Mouse (Mus musculus) heart, embryonic 12.5 days (tissue): ENCODE measurements at regions not wholly inside any gene's neighbourhood (a gene's known extent, or its start where the extent isn't known, plus 50 kb on each side); places are given as distances from the start of the nearest gene placed in this dataset.

Experiments
- ATAC-seq: fragments of 200-750 bp; cut with Nextera tagmentation; 2 replicates; pipeline ENCODE4 v1.8.0; 2017; ENCODE audit warnings: moderate TSS enrichment, moderate library complexity; ENCODE audit not compliant: insufficient number of reproducible peaks, low FRiP score
- H3K27ac ChIP-seq: fragments of 300-500 bp; sonication (generic); 2 replicates; pipeline ENCODE4 v1.5.1; 2016; ENCODE audit warnings: mild to moderate bottlenecking, moderate library complexity; ENCODE audit not compliant: poor library complexity, severe bottlenecking
- H3K27me3 ChIP-seq: fragments of 300-500 bp; sonication (generic); replicated peaks from 2 replicates; pipeline ENCODE4 v1.6.1; 2016; ENCODE audit warnings: mild to moderate bottlenecking, moderate library complexity
- H3K36me3 ChIP-seq: fragments of 300-500 bp; sonication (generic); 2 replicates; pipeline ENCODE4 v1.6.1; 2016; ENCODE audit warnings: mild to moderate bottlenecking, moderate library complexity
- H3K4me1 ChIP-seq: fragments of 300-500 bp; sonication (generic); replicated peaks from 2 replicates; pipeline ENCODE4 v1.6.1; 2016; ENCODE audit warnings: mild to moderate bottlenecking
- H3K4me2 ChIP-seq: fragments of 300-500 bp; sonication (generic); 2 replicates; pipeline ENCODE4 v1.6.1; 2016; ENCODE audit warnings: mild to moderate bottlenecking, moderate library complexity
- H3K4me3 ChIP-seq: fragments of 300-500 bp; sonication (generic); 2 replicates; pipeline ENCODE4 v1.5.1; 2016; ENCODE audit warnings: mild to moderate bottlenecking
- H3K9ac ChIP-seq: fragments of 300-500 bp; sonication (generic); 2 replicates; pipeline ENCODE4 v1.6.1; 2016; ENCODE audit warnings: mild to moderate bottlenecking, moderate library complexity
- H3K9me3 ChIP-seq: fragments of 300-500 bp; sonication (generic); replicated peaks from 2 replicates; pipeline ENCODE4 v1.6.1; 2016; ENCODE audit warnings: mild to moderate bottlenecking, moderate library complexity
- WGBS: fragments of 180-500 bp; shearing (Covaris S2); methylation state at CpG from one replicate; pipeline ENCODE4 v1.1.7; 2016; 5-methylcytosine and 5-hydroxymethylcytosine counted together

GRCm38 (mm10) chr15:62567431-62567830 lies 1277.5 kb downstream of the Gsdmc2 start:
- Histone ChIP-seq H3K27me3 (no peaks in the 10 kb centered on the region), H3K36me3 (no peaks in the 10 kb centered on the region), H3K27ac (no peak overlapping the region), H3K9me3 (no peaks in the 10 kb centered on the region), H3K4me2 (no peak overlapping the region), H3K9ac (no peak overlapping the region), H3K4me1 (peaks cover 10% of the 10 kb centered on the region), H3K4me3 (no peak overlapping the region)
- WGBS, result 51% methylated on average over 4 of the region's 4 CpGs
- ATAC-seq, result peak; percentile 86

- H3K4me3 ChIP-seq, result peak overlapping the region; percentile 14; the same call in 1 of the 2 replicates
- no peaks in the 10 kb centered on the region for H3K27me3 ChIP-seq
- H3K9me3 ChIP-seq, result no peaks in the 10 kb centered on the region
- ATAC-seq, result no peak
- H3K4me1 ChIP-seq, result peaks cover 10% of the 10 kb centered on the region
- WGBS, result 12% methylated on average over 7 of the region's 7 CpGs
- no peak overlapping the region for H3K27ac ChIP-seq
- no peaks in the 10 kb centered on the region for H3K36me3 ChIP-seq
- H3K9ac ChIP-seq, result 0 out of 2 replicates have a peak overlapping the region, but pooled peaks have one; percentile 17
- H3K4me2 ChIP-seq, result peak overlapping the region; percentile 56
Observed at GRCm38 (mm10) chr15:62566106-62566511, 1278.9 kb downstream of the Gsdmc2 start.

GRCm38 (mm10) chr15:62533233-62533632 lies 1311.7 kb downstream of the Gsdmc2 start:
- no peaks in the 10 kb centered on the region for H3K9me3 ChIP-seq
- H3K27me3 ChIP-seq, result no peaks in the 10 kb centered on the region
- no peak overlapping the region for H3K4me3 ChIP-seq
- no peak for ATAC-seq
- H3K4me1 ChIP-seq, result no peaks in the 10 kb centered on the region
- H3K36me3 ChIP-seq, result no peaks in the 10 kb centered on the region
- WGBS, result 74% methylated on average over 2 of the region's 2 CpGs
- no peak overlapping the region for H3K4me2 ChIP-seq
- no peak overlapping the region for H3K27ac ChIP-seq
- H3K9ac ChIP-seq, result no peak overlapping the region

- Histone ChIP-seq H3K36me3 (no peaks in the 10 kb centered on the region), H3K27me3 (no peaks in the 10 kb centered on the region), H3K9me3 (no peaks in the 10 kb centered on the region), H3K27ac (no peak overlapping the region), H3K4me3 (no peak overlapping the region), H3K4me1 (no peaks in the 10 kb centered on the region), H3K9ac (no peak overlapping the region), H3K4me2 (no peak overlapping the region)
- WGBS, result 66% methylated on average over 3 of the region's 3 CpGs
- no peak for ATAC-seq
Observed at GRCm38 (mm10) chr15:62528975-62529374, 1316.0 kb downstream of the Gsdmc2 start.

- H3K9me3 ChIP-seq, result no peaks in the 10 kb centered on the region
- no peak overlapping the region for H3K4me3 ChIP-seq
- H3K9ac ChIP-seq, result no peak overlapping the region
- no peaks in the 10 kb centered on the region for H3K36me3 ChIP-seq
- H3K4me1 ChIP-seq, result no peaks in the 10 kb centered on the region
- 58% methylated on average over 2 of the region's 2 CpGs for WGBS
- no peak overlapping the region for H3K4me2 ChIP-seq
- no peak overlapping the region for H3K27ac ChIP-seq
- no peak for ATAC-seq
- no peaks in the 10 kb centered on the region for H3K27me3 ChIP-seq
Observed at GRCm38 (mm10) chr15:62524628-62525027, 1320.3 kb downstream of the Gsdmc2 start.

- no peak overlapping the region for H3K4me2 ChIP-seq
- H3K9ac ChIP-seq, result no peak overlapping the region
- 57% methylated on average over 2 of the region's 2 CpGs for WGBS
- H3K4me1 ChIP-seq, result no peaks in the 10 kb centered on the region
- H3K27ac ChIP-seq, result no peak overlapping the region
- no peaks in the 10 kb centered on the region for H3K27me3 ChIP-seq
- no peak for ATAC-seq
- H3K9me3 ChIP-seq, result no peaks in the 10 kb centered on the region
- H3K36me3 ChIP-seq, result no peaks in the 10 kb centered on the region
- H3K4me3 ChIP-seq, result no peak overlapping the region
Observed at GRCm38 (mm10) chr15:62524135-62524534, 1320.8 kb downstream of the Gsdmc2 start.

- Histone ChIP-seq H3K9me3 (no peaks in the 10 kb centered on the region), H3K4me3 (no peak overlapping the region), H3K36me3 (no peaks in the 10 kb centered on the region), H3K27me3 (no peaks in the 10 kb centered on the region), H3K4me1 (no peaks in the 10 kb centered on the region), H3K4me2 (no peak overlapping the region), H3K27ac (no peak overlapping the region), H3K9ac (no peak overlapping the region)
- 26% methylated on average over 1 of the region's 1 CpGs for WGBS
- 0 out of 2 replicates have a peak, but pooled peaks have one; percentile 25 for ATAC-seq
Observed at GRCm38 (mm10) chr15:62513462-62513861, 1331.5 kb downstream of the Gsdmc2 start.

- no peak for ATAC-seq
- H3K4me1 ChIP-seq, result no peaks in the 10 kb centered on the region
- H3K9me3 ChIP-seq, result no peaks in the 10 kb centered on the region
- no peak overlapping the region for H3K9ac ChIP-seq
- no peaks in the 10 kb centered on the region for H3K36me3 ChIP-seq
- H3K4me2 ChIP-seq, result no peak overlapping the region
- H3K27ac ChIP-seq, result no peak overlapping the region
- WGBS, result 76% methylated on average over 2 of the region's 2 CpGs
- no peak overlapping the region for H3K4me3 ChIP-seq
- H3K27me3 ChIP-seq, result no peaks in the 10 kb centered on the region
Observed at GRCm38 (mm10) chr15:62511461-62511860, 1333.5 kb downstream of the Gsdmc2 start.

GRCm38 (mm10) chr15:62503866-62504265 lies 1341.1 kb downstream of the Gsdmc2 start:
- H3K4me1 ChIP-seq, result peaks cover 5% of the 10 kb centered on the region
- H3K4me2 ChIP-seq, result no peak overlapping the region
- no peaks in the 10 kb centered on the region for H3K27me3 ChIP-seq
- H3K4me3 ChIP-seq, result no peak overlapping the region
- no peak for ATAC-seq
- no peaks in the 10 kb centered on the region for H3K9me3 ChIP-seq
- H3K36me3 ChIP-seq, result no peaks in the 10 kb centered on the region
- no peak overlapping the region for H3K9ac ChIP-seq
- WGBS, result 66% methylated on average over 3 of the region's 3 CpGs
- H3K27ac ChIP-seq, result no peak overlapping the region

GRCm38 (mm10) chr15:62500966-62501365 lies 1344.0 kb downstream of the Gsdmc2 start:
- no peak overlapping the region for H3K4me2 ChIP-seq
- no peaks in the 10 kb centered on the region for H3K36me3 ChIP-seq
- ATAC-seq, result no peak
- no peaks in the 10 kb centered on the region for H3K9me3 ChIP-seq
- H3K27ac ChIP-seq, result no peak overlapping the region
- no peak overlapping the region for H3K9ac ChIP-seq
- H3K4me3 ChIP-seq, result no peak overlapping the region
- WGBS, result 53% methylated on average over 4 of the region's 4 CpGs
- peaks cover 10% of the 10 kb centered on the region for H3K4me1 ChIP-seq
- H3K27me3 ChIP-seq, result no peaks in the 10 kb centered on the region

GRCm38 (mm10) chr15:62500522-62500921 lies 1344.5 kb downstream of the Gsdmc2 start:
- no peak for ATAC-seq
- Histone ChIP-seq H3K4me2 (no peak overlapping the region), H3K9me3 (no peaks in the 10 kb centered on the region), H3K9ac (no peak overlapping the region), H3K4me1 (peaks cover 11% of the 10 kb centered on the region), H3K36me3 (no peaks in the 10 kb centered on the region), H3K27me3 (no peaks in the 10 kb centered on the region), H3K4me3 (no peak overlapping the region), H3K27ac (no peak overlapping the region)
- 59% methylated on average over 2 of the region's 2 CpGs for WGBS

GRCm38 (mm10) chr15:62496193-62496592 lies 1348.8 kb downstream of the Gsdmc2 start:
- Histone ChIP-seq H3K9me3 (no peaks in the 10 kb centered on the region), H3K4me3 (no peak overlapping the region), H3K4me2 (peak overlapping the region; percentile 10), H3K27ac (no peak overlapping the region), H3K36me3 (no peaks in the 10 kb centered on the region), H3K4me1 (peaks cover 11% of the 10 kb centered on the region), H3K9ac (no peak overlapping the region), H3K27me3 (no peaks in the 10 kb centered on the region)
- 10% methylated on average over 4 of the region's 4 CpGs for WGBS
- ATAC-seq, result no peak
